Mouse (Mus musculus) hindbrain, embryonic 14.5 days (tissue): ENCODE measurements around the gene Thap3. TPM values are rescaled to one million over a fixed set of nuclear protein-coding genes. Genes with fewer than 3 reads are reported as not detected.

Experiments used
- ATAC-seq: fragments of 200-750 bp; cut with Nextera tagmentation; 2 replicates; pipeline ENCODE4 v1.8.0; 2017; ENCODE audit warnings: moderate number of reproducible peaks, mild to moderate bottlenecking, moderate TSS enrichment, moderate library complexity; ENCODE audit not compliant: low FRiP score
- DNase-seq: peaks from one replicate; pipeline ENCODE4 v3.0.0-alpha.2; 2015; ENCODE audit warnings: low spot score
- H3K27ac ChIP-seq: fragments of 300-500 bp; sonication (generic); 2 replicates; pipeline ENCODE4 v1.5.1; 2014; ENCODE audit warnings: mild to moderate bottlenecking, moderate library complexity
- H3K27me3 ChIP-seq: fragments of 300-500 bp; sonication (generic); 2 replicates; pipeline ENCODE4 v1.6.1; 2014; ENCODE audit warnings: mild to moderate bottlenecking, low read length, mixed read lengths; ENCODE audit not compliant: control insufficient read depth, insufficient read depth
- H3K36me3 ChIP-seq: fragments of 300-500 bp; sonication (generic); replicated peaks from 2 replicates; pipeline ENCODE4 v1.6.1; 2014; ENCODE audit not compliant: control insufficient read depth, insufficient read depth
- H3K4me1 ChIP-seq: fragments of 300-500 bp; sonication (generic); replicated peaks from 2 replicates; pipeline ENCODE4 v1.6.1; 2014; ENCODE audit warnings: antibody characterized with exemption, low read length, mixed read lengths; ENCODE audit not compliant: control insufficient read depth, insufficient read depth
- H3K4me2 ChIP-seq: fragments of 300-500 bp; sonication (generic); replicated peaks from 2 replicates; pipeline ENCODE4 v1.6.1; 2014; ENCODE audit warnings: mild to moderate bottlenecking, moderate library complexity
- H3K4me3 ChIP-seq: fragments of 300-500 bp; sonication (generic); replicated peaks from 2 replicates; pipeline ENCODE4 v1.5.1; 2014; ENCODE audit warnings: mild to moderate bottlenecking, low read length
- H3K9ac ChIP-seq: fragments of 300-500 bp; sonication (generic); 2 replicates; pipeline ENCODE4 v1.6.1; 2014
- H3K9me3 ChIP-seq: fragments of 300-500 bp; sonication (generic); 2 replicates; pipeline ENCODE4 v1.6.1; 2016; ENCODE audit warnings: low read length; ENCODE audit not compliant: control insufficient read depth
- WGBS: fragments of 180-500 bp; shearing (Covaris S2); extraction: QIAGEN DNeasy Blood & Tissue Kit; methylation state at CpG from one replicate; pipeline ENCODE4 v1.1.7; 2014; 5-methylcytosine and 5-hydroxymethylcytosine counted together
- polyA plus RNA-seq: library from polyadenylated mRNA; unstranded; fragments of >200 nt; fragmentation: Nextera tagmentation; extraction: Ambion mirVana; gene quantifications from 2 replicates; pipeline ENCODE4 v1.2.1, GENCODE M21; 2014

Gene Thap3
- polyA plus RNA-seq, 1 experiment from 2014 or later, result 25.1 TPM

DNA sequence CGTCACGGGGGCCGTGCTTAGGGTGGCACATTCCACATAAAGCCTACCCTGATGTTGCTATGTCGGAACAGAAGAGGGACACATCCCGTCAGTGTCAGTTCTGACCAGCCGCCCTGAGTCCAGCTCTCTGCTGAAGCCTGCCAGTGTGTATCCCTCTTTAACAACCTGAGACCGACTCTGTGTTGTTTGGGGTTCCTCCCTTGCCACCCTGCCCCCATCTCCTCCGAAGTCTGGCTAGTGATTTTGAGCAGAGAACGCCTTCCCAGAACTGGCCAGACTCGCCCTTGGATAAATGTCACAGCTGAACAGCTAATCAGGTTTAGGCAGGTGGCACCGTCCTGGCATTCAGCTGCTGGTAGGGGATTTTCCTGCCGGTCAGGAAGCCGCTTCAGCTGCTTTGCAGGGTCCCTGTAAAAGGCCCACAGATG lies 21.9 kb upstream of the Thap3 start:
- WGBS, result 9% methylated on average over 13 of the region's 13 CpGs
- DNase-seq (no peak), ATAC-seq (no peak)
- peak overlapping the region; percentile 67; the same call in 1 of the 2 replicates for H3K9ac ChIP-seq
- peaks cover 37% of the 10 kb centered on the region for H3K27me3 ChIP-seq
- H3K4me1 ChIP-seq, result peaks cover 29% of the 10 kb centered on the region
- H3K9me3 ChIP-seq, result no peaks in the 10 kb centered on the region
- peak overlapping the region; percentile 65 for H3K4me3 ChIP-seq
- no peak overlapping the region for H3K27ac ChIP-seq
- H3K4me2 ChIP-seq, result peak overlapping the region; percentile 100
- H3K36me3 ChIP-seq, result peaks cover 10% of the 10 kb centered on the region

DNA sequence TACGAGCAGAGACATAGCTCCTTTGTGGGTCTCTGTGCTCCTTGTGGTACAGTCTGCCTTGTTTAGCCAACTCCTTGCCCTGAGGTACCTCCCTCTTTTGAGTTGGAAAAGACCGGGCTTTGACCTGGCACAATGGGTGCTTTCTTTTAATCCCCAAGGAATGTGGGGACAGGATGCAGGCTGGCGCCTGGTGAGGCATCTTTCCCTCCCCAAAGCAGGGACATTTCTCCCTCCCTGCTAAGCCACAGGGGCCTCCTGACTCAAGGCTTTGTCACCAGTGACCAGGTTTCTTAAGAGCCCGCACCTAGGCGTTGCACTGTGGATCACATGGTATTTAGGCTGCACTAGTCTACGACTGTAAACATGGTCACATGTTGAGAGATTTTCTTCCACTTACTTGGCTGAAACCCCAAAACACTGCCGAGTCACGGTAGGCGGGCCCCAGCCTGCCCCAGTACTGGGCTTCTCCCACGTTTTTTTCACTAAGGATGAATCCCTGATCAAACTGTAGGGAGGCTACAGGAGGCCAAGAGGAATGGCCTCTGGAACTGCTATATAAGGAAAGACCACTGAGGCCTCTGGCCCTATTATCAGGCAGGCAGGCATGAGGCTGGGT lies 21.4 kb upstream of the Thap3 start:
- H3K4me2 ChIP-seq, result peak overlapping the region; percentile 100
- no peaks in the 10 kb centered on the region for H3K9me3 ChIP-seq
- H3K4me1 ChIP-seq, result peaks cover 29% of the 10 kb centered on the region
- 3% methylated on average over 10 of the region's 10 CpGs for WGBS
- H3K9ac ChIP-seq, result peak overlapping the region; percentile 67
- H3K36me3 ChIP-seq, result peaks cover 5% of the 10 kb centered on the region
- H3K27me3 ChIP-seq, result peaks cover 37% of the 10 kb centered on the region
- DNase-seq, result no peak
- no peak overlapping the region for H3K27ac ChIP-seq
- H3K4me3 ChIP-seq, result peak overlapping the region; percentile 65
- no peak for ATAC-seq

DNA sequence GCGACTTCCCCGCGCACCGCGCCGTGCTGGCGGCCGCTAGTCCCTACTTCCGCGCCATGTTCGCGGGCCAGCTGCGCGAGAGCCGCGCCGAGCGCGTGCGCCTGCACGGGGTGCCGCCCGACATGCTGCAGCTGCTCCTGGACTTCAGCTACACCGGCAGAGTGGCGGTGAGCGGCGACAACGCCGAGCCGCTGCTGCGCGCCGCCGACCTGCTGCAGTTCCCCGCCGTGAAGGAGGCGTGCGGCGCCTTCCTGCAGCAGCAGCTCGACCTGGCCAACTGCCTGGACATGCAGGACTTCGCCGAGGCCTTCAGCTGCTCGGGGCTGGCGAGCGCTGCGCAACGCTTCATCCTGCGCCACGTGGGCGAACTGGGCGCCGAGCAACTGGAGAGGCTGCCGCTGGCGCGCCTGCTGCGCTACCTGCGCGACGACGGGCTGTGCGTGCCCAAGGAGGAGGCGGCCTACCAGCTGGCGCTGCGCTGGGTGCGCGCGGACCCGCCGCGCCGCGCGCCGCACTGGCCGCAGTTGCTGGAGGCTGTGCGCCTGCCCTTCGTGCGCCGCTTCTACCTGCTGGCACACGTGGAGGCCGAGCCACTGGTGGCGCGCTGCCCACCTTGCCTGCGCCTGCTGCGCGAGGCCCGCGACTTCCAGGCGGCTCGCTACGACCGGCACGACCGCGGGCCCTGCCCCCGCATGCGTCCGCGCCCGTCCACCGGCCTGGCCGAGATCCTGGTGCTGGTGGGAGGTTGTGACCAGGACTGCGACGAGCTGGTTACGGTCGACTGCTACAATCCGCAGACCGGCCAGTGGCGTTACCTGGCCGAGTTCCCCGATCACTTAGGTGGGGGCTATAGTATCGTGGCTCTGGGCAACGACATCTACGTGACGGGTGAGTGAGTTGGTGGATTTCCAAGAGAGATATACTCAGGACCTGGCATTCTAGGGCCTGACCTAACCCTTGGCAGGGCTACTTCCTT lies 20.6 kb upstream of the Thap3 start:
- Histone ChIP-seq H3K9ac (peak overlapping the region; percentile 67), H3K9me3 (no peaks in the 10 kb centered on the region), H3K4me1 (peaks cover 29% of the 10 kb centered on the region), H3K4me3 (peak overlapping the region; percentile 65), H3K4me2 (peak overlapping the region; percentile 100), H3K27ac (peak overlapping the region; percentile 77), H3K36me3 (peaks cover 3% of the 10 kb centered on the region; the same call in 1 of the 2 replicates), H3K27me3 (peaks cover 37% of the 10 kb centered on the region)
- peak; percentile 77 for ATAC-seq
- under 1% methylated on average over 113 of the region's 115 CpGs for WGBS
- peak; percentile 46 for DNase-seq

DNA sequence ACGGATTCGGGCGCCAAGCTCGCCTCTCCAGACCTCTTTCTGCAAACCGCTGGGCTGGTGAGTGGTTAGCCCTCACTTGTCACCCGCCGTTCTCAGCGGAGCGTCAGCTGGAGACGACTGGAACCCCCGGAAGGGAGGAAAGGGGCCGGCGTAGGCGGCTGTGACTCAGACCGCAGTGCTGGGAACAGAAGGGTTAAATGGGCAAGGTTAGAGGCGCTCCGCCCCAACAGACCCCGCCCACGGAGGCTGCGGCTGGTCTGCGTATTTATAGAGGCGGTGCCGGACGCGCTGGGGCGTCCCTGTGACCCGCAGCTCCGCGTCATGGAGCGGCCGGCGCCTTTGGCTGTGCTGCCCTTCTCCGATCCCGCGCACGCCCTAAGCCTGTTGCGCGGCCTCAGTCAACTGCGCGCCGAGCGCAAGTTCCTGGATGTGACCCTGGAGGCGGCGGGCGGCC lies 19.9 kb upstream of the Thap3 start, which contains the start of gene Klhl21:
TSS of gene Klhl21 (plus strand) at position 182 of the 454 bp plus-strand sequence.
- ATAC-seq (peak; percentile 86), DNase-seq (peak; percentile 85)
- WGBS, result under 1% methylated on average over 45 of the region's 45 CpGs

DNA sequence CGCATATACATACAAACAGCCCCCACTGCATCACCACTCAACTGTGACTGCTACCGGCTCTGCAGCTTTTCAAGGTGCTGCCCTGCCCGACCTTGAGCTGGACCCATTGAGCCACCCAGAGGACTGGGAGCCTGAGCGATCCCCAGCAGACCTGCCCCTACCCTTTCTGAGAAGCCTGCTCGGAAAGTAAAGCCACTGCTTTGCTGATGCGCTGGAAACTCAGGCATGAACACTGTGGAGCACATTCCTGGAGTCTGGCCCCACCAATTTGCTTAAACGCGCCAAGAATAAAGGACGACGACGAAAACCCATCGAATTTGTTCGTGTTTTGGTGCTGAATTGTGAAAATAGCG lies 19.3 kb upstream of the Thap3 start:
- Histone ChIP-seq H3K4me1 (peaks cover 29% of the 10 kb centered on the region), H3K9me3 (no peaks in the 10 kb centered on the region), H3K4me3 (peak overlapping the region; percentile 65), H3K27me3 (peaks cover 37% of the 10 kb centered on the region), H3K36me3 (no peaks in the 10 kb centered on the region), H3K27ac (0 out of 2 replicates have a peak overlapping the region, but pooled peaks have one; percentile 39), H3K4me2 (peak overlapping the region; percentile 100), H3K9ac (peak overlapping the region; percentile 67)
- DNase-seq, result no peak
- 1% methylated on average over 14 of the region's 14 CpGs for WGBS
- ATAC-seq, result no peak

More for the DNA sequence above, 19.9 kb upstream of the Thap3 start, which contains the start of gene Klhl21:
- Histone ChIP-seq H3K9me3 (no peaks in the 10 kb centered on the region), H3K27ac (peak within 1 kb of the TSS; percentile 77), H3K9ac (peak within 1 kb of the TSS; percentile 67), H3K4me1 (peaks cover 29% of the 10 kb centered on the region), H3K27me3 (peaks cover 37% of the 10 kb centered on the region), H3K4me2 (peak within 1 kb of the TSS; percentile 100), H3K4me3 (peak within 1 kb of the TSS; percentile 65), H3K36me3 (no peaks in the 10 kb centered on the region)

DNA sequence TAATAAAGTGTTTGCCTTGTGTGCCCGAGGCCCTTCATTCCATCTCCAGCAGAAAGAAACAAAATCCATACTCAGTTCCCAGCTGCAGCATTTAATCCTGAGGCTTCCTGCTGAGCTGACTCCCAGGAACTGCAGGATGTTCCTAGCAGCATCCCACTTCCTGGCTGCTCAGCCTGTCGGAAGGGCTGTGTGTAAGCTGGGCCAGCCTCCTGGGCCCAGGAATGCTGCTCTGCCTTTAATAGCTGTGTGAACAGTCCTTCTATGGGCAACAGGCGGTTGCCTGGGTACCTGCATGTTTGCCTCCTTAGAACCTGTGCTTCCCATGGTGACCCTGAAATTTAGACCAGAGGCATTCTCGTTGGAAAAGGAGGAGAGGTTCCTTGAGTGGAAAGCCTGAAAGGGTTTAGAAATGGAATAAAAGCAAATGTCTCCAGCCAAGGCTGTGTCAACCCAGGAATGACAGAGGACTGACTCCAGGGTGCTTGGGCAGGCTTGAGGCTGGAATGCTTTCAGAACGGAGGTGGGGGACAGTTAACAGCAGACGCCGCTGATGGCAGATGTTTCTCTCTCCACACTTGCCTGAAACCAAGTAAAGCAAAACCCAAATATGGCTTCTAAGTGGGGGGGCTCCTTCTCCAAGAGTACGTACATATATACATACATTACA lies 18.8 kb upstream of the Thap3 start:
- 0 out of 2 replicates have a peak overlapping the region, but pooled peaks have one; percentile 67 for H3K9ac ChIP-seq
- peaks cover 29% of the 10 kb centered on the region for H3K4me1 ChIP-seq
- H3K4me3 ChIP-seq, result peak overlapping the region; percentile 65
- DNase-seq (no peak), ATAC-seq (no peak)
- peak overlapping the region; percentile 100 for H3K4me2 ChIP-seq
- no peaks in the 10 kb centered on the region for H3K36me3 ChIP-seq
- WGBS, result 7% methylated on average over 8 of the region's 8 CpGs
- H3K9me3 ChIP-seq, result no peaks in the 10 kb centered on the region
- H3K27ac ChIP-seq, result 0 out of 2 replicates have a peak overlapping the region, but pooled peaks have one; percentile 39
- peaks cover 37% of the 10 kb centered on the region for H3K27me3 ChIP-seq

DNA sequence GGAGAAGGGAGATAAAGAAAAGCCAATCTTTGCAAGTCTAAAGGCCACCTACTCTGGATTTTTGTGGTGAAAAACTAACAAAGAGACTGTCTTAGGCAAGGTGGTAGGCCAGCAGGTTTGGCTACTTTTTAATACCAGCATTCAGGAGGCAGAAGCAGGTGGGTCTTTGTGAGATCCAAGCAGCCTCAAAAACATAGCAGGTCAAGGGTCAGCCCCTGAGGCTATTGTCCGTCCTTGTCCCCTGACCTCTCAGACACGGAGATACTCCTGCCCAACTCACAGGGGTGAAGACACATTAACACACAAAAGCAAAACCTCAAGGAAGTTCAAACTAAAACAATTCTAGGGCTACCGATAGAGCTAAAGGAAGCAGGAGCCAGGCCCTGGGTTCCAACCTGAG lies 18.0 kb upstream of the Thap3 start:
- H3K27me3 ChIP-seq, result peaks cover 37% of the 10 kb centered on the region
- H3K4me2 ChIP-seq, result no peak overlapping the region
- WGBS, result 21% methylated on average over 3 of the region's 3 CpGs
- no peak overlapping the region for H3K9ac ChIP-seq
- no peak for DNase-seq
- H3K4me1 ChIP-seq, result peaks cover 29% of the 10 kb centered on the region
- ATAC-seq, result no peak
- no peak overlapping the region for H3K27ac ChIP-seq
- no peaks in the 10 kb centered on the region for H3K9me3 ChIP-seq
- no peaks in the 10 kb centered on the region for H3K36me3 ChIP-seq
- H3K4me3 ChIP-seq, result no peak overlapping the region

DNA sequence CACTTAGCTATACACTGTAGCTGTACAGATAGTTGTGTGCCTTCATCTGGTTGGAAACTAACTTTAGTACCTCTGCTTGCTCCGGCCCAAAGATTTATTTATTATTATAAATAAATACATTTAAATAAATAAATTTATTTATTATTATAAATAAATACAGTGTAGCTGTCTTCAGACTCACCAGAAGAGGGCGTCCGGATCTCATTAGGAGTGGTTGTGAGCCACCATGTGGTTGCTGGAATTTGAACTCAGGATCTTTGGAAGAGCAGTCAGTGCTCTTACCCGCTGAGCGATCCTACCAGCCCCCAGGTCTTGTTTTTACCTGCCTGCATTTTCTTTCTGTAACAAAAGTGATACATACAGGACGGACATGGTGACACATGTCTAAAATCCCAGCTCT lies 17.3 kb upstream of the Thap3 start:
- ATAC-seq (no peak), DNase-seq (no peak)
- Histone ChIP-seq H3K4me3 (no peak overlapping the region), H3K36me3 (no peaks in the 10 kb centered on the region), H3K27ac (no peak overlapping the region), H3K4me1 (peaks cover 27% of the 10 kb centered on the region), H3K27me3 (peaks cover 34% of the 10 kb centered on the region), H3K4me2 (no peak overlapping the region), H3K9me3 (no peaks in the 10 kb centered on the region), H3K9ac (no peak overlapping the region)
- WGBS, result 79% methylated on average over 6 of the region's 6 CpGs
